Mouse (Mus musculus) kidney, postnatal 14 days (tissue): ENCODE results near the gene Clvs2.

Source experiments
- DNase-seq: peaks from one replicate; pipeline ENCODE4 v3.0.0; 2022; ENCODE audit warnings: mixed read lengths

Clvs2 gene

DNA sequence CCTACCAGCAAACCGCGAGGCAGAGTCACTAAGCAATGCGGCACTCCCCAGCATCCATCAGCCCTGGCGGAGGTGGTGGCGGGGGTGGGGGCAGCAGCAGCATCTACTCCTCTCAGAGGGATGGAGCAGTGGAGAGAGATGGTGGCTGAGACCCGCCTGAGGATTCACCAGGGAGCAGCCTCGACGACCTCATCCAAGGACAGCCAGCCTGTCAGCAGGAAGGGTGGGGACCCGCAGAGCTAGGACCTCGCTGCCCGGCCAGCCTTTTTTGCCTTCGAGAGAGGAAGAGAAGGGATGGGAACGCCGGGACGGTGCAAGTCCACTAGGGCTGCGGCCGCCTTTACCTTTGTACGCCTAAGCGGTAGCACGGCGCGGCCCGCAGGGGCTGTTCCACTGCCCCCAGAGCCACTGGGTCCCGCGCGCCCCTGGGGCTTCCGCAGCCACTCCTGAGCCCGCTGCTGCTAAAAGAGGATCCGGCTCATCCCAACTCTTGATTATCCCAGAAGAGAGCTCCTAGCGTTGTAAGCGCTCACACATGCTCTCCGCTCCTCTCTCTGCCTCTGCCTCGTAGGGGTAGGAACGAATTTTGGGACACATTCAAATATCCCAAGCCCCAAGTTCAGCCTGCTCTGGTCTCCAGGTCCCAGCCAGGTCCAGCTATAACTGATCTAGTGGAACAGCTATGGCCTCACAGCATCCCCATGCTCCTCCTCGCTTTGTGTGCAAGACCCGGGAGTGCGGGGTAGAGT is at the start of gene Clvs2:
Clvs2 (minus strand) TSS at position 639 of the 749 bp plus-strand sequence.
- no peak for DNase-seq

GRCm38 (mm10) chr10:33653142-33653541 is 28.6 kb upstream of the Clvs2 start:
- peak; percentile 61 for DNase-seq

GRCm38 (mm10) chr10:33623577-33623991 is 985 bp downstream of the Clvs2 start:
- DNase-seq = no peak

GRCm38 (mm10) chr10:33622700-33623099 is 1.9 kb downstream of the Clvs2 start:
- no peak for DNase-seq

DNA sequence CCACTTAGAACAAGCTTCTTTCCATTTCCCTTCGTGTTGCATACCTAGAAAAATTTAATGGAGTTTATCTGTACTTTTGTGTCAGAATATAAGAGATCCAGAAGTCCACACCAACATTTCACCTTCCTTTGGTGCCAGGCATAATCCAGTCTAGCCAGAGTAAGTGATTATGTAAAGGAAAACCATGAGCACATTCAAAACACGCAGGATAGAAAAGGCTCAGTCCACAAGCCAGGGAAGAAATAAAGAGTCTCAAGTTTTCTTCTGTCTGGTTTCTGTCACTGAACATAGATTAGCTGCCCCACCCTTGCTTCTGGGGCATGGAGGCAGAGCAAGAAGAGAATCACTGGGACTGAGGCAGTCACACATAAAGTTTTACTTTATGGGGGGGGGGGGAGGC is 8.4 kb downstream of the Clvs2 start:
- DNase-seq = no peak

GRCm38 (mm10) chr10:33613197-33613596 is 11.4 kb downstream of the Clvs2 start:
- no peak for DNase-seq

DNA sequence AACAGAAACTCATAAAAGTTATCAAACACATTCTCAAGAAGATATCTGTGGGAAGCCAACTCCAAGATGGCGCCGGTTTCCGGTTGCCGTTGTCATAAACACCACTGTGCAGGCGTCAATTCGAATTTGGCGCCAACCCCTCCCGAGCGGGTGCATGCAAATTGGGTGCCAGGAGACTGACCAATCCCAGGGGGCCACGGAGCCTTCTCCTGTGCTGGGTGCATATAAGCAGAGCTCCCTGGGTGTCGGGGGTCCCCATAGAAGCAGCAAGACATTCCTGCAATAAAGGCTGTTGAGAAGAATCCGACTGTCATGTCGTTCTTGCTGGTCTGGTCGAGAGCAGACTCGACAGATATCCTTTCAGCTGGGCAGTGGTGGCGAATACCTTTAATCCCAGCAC is 31.8 kb downstream of the Clvs2 start:
- DNase-seq = peak; percentile 2

DNA sequence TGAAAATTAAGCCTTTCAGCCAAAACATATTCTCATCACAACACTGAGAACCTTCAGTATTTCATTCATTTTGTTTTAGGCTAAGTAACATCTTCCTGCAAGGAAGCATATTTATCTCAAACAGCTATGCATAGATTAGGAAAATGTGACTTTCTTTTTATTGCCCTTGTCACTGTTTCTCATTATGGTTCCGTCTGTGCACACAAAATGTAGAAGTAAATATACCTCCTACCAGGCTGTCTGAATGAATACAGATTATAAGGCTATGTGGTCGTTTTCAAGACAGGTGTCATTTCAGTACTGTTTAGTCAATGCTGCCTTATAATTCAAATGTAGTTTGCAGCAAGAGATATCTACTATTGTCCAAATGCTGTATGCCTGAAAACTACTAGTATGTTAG is 35.8 kb downstream of the Clvs2 start:
- DNase-seq = no peak

GRCm38 (mm10) chr10:33587118-33587517 is 37.5 kb downstream of the Clvs2 start:
- no peak for DNase-seq

DNA sequence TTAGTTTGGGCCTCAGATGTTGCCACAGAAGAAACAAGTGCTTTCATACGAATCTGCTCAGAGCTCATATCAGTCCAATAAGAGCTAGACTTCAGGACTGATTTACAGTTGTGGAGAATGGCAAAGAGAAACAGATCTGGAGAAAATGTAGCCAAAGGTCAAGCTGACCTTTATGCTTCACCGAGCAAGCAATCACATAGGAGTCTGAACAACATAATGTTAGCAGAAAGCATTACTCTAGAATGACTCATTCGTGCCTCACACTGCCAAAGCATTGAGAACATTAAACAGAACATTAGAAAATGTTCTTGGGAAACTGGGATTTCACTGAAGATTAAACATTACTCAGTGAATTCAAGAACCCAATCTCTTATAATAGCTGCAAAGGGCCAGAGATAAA is 66.5 kb downstream of the Clvs2 start:
- DNase-seq = peak; percentile 64

GRCm38 (mm10) chr10:33540331-33540730 is 84.2 kb downstream of the Clvs2 start:
- DNase-seq = no peak
